Mouse (Mus musculus) heart, embryonic 13.5 days (tissue): ENCODE measurements around the gene Glyr1. TPM values are rescaled to one million over a fixed set of nuclear protein-coding genes. Genes with fewer than 3 reads are reported as not detected.
A peak's percentile ranks its signal among the peaks of the same experiment; 100 is the strongest.

Experiments
- ATAC-seq: fragments of 200-750 bp; cut with Nextera tagmentation; 2 replicates; pipeline ENCODE4 v1.8.0; 2017; ENCODE audit warnings: moderate TSS enrichment; ENCODE audit not compliant: insufficient number of reproducible peaks, low FRiP score, low TSS enrichment; ENCODE audit errors: extremely low read depth
- H3K27ac ChIP-seq: fragments of 300-500 bp; sonication (generic); replicated peaks from 2 replicates; pipeline ENCODE4 v1.5.1; 2015; ENCODE audit warnings: moderate library complexity, mild to moderate bottlenecking, inconsistent platforms
- H3K27me3 ChIP-seq: fragments of 300-500 bp; sonication (generic); replicated peaks from 2 replicates; pipeline ENCODE4 v1.6.1; 2015; ENCODE audit warnings: mild to moderate bottlenecking, inconsistent platforms
- H3K36me3 ChIP-seq: fragments of 300-500 bp; sonication (generic); 2 replicates; pipeline ENCODE4 v1.6.1; 2015; ENCODE audit warnings: mild to moderate bottlenecking, inconsistent platforms
- H3K4me1 ChIP-seq: fragments of 300-500 bp; sonication (generic); 2 replicates; pipeline ENCODE4 v1.6.1; 2015; ENCODE audit warnings: inconsistent platforms
- H3K4me2 ChIP-seq: fragments of 300-500 bp; sonication (generic); 2 replicates; pipeline ENCODE4 v1.6.1; 2015; ENCODE audit warnings: inconsistent platforms, mild to moderate bottlenecking, moderate library complexity
- H3K4me3 ChIP-seq: fragments of 300-500 bp; sonication (generic); 2 replicates; pipeline ENCODE4 v1.5.1; 2015; ENCODE audit warnings: moderate library complexity, mild to moderate bottlenecking, inconsistent platforms
- H3K9ac ChIP-seq: fragments of 300-500 bp; sonication (generic); 2 replicates; pipeline ENCODE4 v1.6.1; 2015; ENCODE audit warnings: inconsistent platforms, mild to moderate bottlenecking, moderate library complexity
- H3K9me3 ChIP-seq: fragments of 300-500 bp; sonication (generic); 2 replicates; pipeline ENCODE4 v1.6.1; 2016; ENCODE audit warnings: inconsistent platforms
- WGBS: fragments of 180-500 bp; shearing (Covaris S2); methylation state at CpG from one replicate; pipeline ENCODE4 v1.1.7; 2015; ENCODE audit warnings: mixed read lengths; 5-methylcytosine and 5-hydroxymethylcytosine counted together
- polyA plus RNA-seq: library from polyadenylated mRNA; unstranded; fragments of >200 nt; fragmentation: Nextera tagmentation; extraction: Ambion mirVana; gene quantifications from 2 replicates; pipeline ENCODE4 v1.2.1, GENCODE M21; 2015

The Glyr1 gene
- polyA plus RNA-seq, 1 experiment from 2014 or later = 88.7 TPM

- Histone ChIP-seq H3K27me3 (no peaks in the 10 kb centered on the region), H3K36me3 (peaks cover 49% of the 10 kb centered on the region), H3K4me3 (peak overlapping the region; percentile 96), H3K9me3 (no peaks in the 10 kb centered on the region), H3K27ac (peak overlapping the region; percentile 98), H3K4me1 (peaks cover 30% of the 10 kb centered on the region), H3K9ac (peak overlapping the region; percentile 97), H3K4me2 (peak overlapping the region; percentile 88)
- ATAC-seq = peak; percentile 10; the same call in 1 of the 2 replicates
- under 1% methylated on average over 38 of the region's 38 CpGs for WGBS
Measured at GRCm38 (mm10) chr16:5049182-5049773, 385 bp downstream of the Glyr1 start.

- no peak overlapping the region for H3K9ac ChIP-seq
- H3K27ac ChIP-seq = no peak overlapping the region
- H3K36me3 ChIP-seq = peaks cover 78% of the 10 kb centered on the region
- H3K27me3 ChIP-seq = no peaks in the 10 kb centered on the region
- ATAC-seq = no peak
- H3K4me1 ChIP-seq = peaks cover 17% of the 10 kb centered on the region
- WGBS = 95% methylated on average over 3 of the region's 3 CpGs
- no peaks in the 10 kb centered on the region for H3K9me3 ChIP-seq
- H3K4me2 ChIP-seq = no peak overlapping the region
- H3K4me3 ChIP-seq = no peak overlapping the region
Measured at GRCm38 (mm10) chr16:5045322-5045721, 4.3 kb downstream of the Glyr1 start.

GRCm38 (mm10) chr16:5036649-5037234, 12.9 kb downstream of the Glyr1 start:
- Histone ChIP-seq H3K27me3 (no peaks in the 10 kb centered on the region), H3K36me3 (peaks cover 98% of the 10 kb centered on the region), H3K9ac (no peak overlapping the region), H3K27ac (no peak overlapping the region), H3K4me3 (no peak overlapping the region), H3K4me2 (no peak overlapping the region), H3K4me1 (no peaks in the 10 kb centered on the region), H3K9me3 (no peaks in the 10 kb centered on the region)
- ATAC-seq = no peak
- 88% methylated on average over 5 of the region's 5 CpGs for WGBS

GRCm38 (mm10) chr16:5035591-5035990, 14.1 kb downstream of the Glyr1 start:
- ATAC-seq = no peak
- Histone ChIP-seq H3K36me3 (peaks cover 98% of the 10 kb centered on the region), H3K4me3 (no peak overlapping the region), H3K9me3 (no peaks in the 10 kb centered on the region), H3K4me2 (no peak overlapping the region), H3K9ac (no peak overlapping the region), H3K27me3 (no peaks in the 10 kb centered on the region), H3K27ac (no peak overlapping the region), H3K4me1 (no peaks in the 10 kb centered on the region)
- 96% methylated on average over 3 of the region's 3 CpGs for WGBS

- H3K27me3 ChIP-seq = no peaks in the 10 kb centered on the region
- H3K27ac ChIP-seq = no peak overlapping the region
- 70% methylated on average over 2 of the region's 2 CpGs for WGBS
- no peak overlapping the region for H3K9ac ChIP-seq
- H3K9me3 ChIP-seq = no peaks in the 10 kb centered on the region
- H3K4me3 ChIP-seq = no peak overlapping the region
- no peak for ATAC-seq
- no peak overlapping the region for H3K4me2 ChIP-seq
- no peaks in the 10 kb centered on the region for H3K4me1 ChIP-seq
- peaks cover 100% of the 10 kb centered on the region for H3K36me3 ChIP-seq
Measured at GRCm38 (mm10) chr16:5029847-5030246, 19.8 kb downstream of the Glyr1 start.

- WGBS = 93% methylated on average over 3 of the region's 3 CpGs
- H3K36me3 ChIP-seq = peaks cover 100% of the 10 kb centered on the region
- H3K9me3 ChIP-seq = no peaks in the 10 kb centered on the region
- no peak overlapping the region for H3K9ac ChIP-seq
- no peak overlapping the region for H3K4me2 ChIP-seq
- ATAC-seq = no peak
- no peak overlapping the region for H3K4me3 ChIP-seq
- no peaks in the 10 kb centered on the region for H3K27me3 ChIP-seq
- no peaks in the 10 kb centered on the region for H3K4me1 ChIP-seq
- no peak overlapping the region for H3K27ac ChIP-seq
Measured at GRCm38 (mm10) chr16:5024021-5024420, 25.6 kb downstream of the Glyr1 start.

- 84% methylated on average over 4 of the region's 4 CpGs for WGBS
- H3K4me2 ChIP-seq = no peak overlapping the region
- ATAC-seq = no peak
- no peak overlapping the region for H3K4me3 ChIP-seq
- no peaks in the 10 kb centered on the region for H3K27me3 ChIP-seq
- no peaks in the 10 kb centered on the region for H3K9me3 ChIP-seq
- H3K36me3 ChIP-seq = peaks cover 60% of the 10 kb centered on the region
- H3K4me1 ChIP-seq = peaks cover 13% of the 10 kb centered on the region
- no peak overlapping the region for H3K9ac ChIP-seq
- H3K27ac ChIP-seq = no peak overlapping the region
Measured at GRCm38 (mm10) chr16:5014578-5014977, 35.1 kb downstream of the Glyr1 start.

GRCm38 (mm10) chr16:5013054-5013838, 36.4 kb downstream of the Glyr1 start, which contains the start of gene Rogdi:
Rogdi (minus strand) TSS chr16:5013553.
- Histone ChIP-seq H3K4me3 (peak within 1 kb of the TSS; percentile 72), H3K27ac (peak within 1 kb of the TSS; percentile 57), H3K27me3 (no peaks in the 10 kb centered on the region), H3K4me1 (peaks cover 13% of the 10 kb centered on the region), H3K36me3 (peaks cover 56% of the 10 kb centered on the region), H3K9ac (peak within 1 kb of the TSS; percentile 83), H3K9me3 (no peaks in the 10 kb centered on the region), H3K4me2 (peak within 1 kb of the TSS; percentile 86)
- peak; percentile 98 for ATAC-seq
- WGBS = under 1% methylated on average over 63 of the region's 63 CpGs

- 51% methylated on average over 13 of the region's 13 CpGs for WGBS
- peaks cover 19% of the 10 kb centered on the region for H3K4me1 ChIP-seq
- H3K4me3 ChIP-seq = peak overlapping the region; percentile 72
- peak overlapping the region; percentile 86 for H3K4me2 ChIP-seq
- no peaks in the 10 kb centered on the region for H3K9me3 ChIP-seq
- H3K27ac ChIP-seq = no peak overlapping the region; the same call in 1 of the 2 replicates
- H3K27me3 ChIP-seq = no peaks in the 10 kb centered on the region
- ATAC-seq = no peak
- H3K36me3 ChIP-seq = peaks cover 47% of the 10 kb centered on the region
- H3K9ac ChIP-seq = peak overlapping the region; percentile 83
Measured at GRCm38 (mm10) chr16:5012036-5013005, 37.3 kb downstream of the Glyr1 start.

- Histone ChIP-seq H3K27ac (no peak overlapping the region), H3K9me3 (no peaks in the 10 kb centered on the region), H3K4me2 (no peak overlapping the region), H3K4me1 (peaks cover 27% of the 10 kb centered on the region), H3K36me3 (peaks cover 37% of the 10 kb centered on the region), H3K27me3 (no peaks in the 10 kb centered on the region), H3K4me3 (no peak overlapping the region), H3K9ac (no peak overlapping the region)
- ATAC-seq = no peak
- 86% methylated on average over 7 of the region's 7 CpGs for WGBS
Measured at GRCm38 (mm10) chr16:5011285-5011684, 38.4 kb downstream of the Glyr1 start.
